Mouse (Mus musculus) liver, embryonic 12.5 days (tissue): ENCODE measurements at regions not wholly inside any gene's neighbourhood (a gene's known extent, or its start where the extent isn't known, plus 50 kb on each side); places are given as distances from the start of the nearest gene placed in this dataset.

Experiments used
- ATAC-seq: fragments of 200-750 bp; cut with Nextera tagmentation; 2 replicates; pipeline ENCODE4 v1.8.0; 2017; ENCODE audit warnings: moderate number of reproducible peaks, mild to moderate bottlenecking, moderate library complexity
- H3K27ac ChIP-seq: fragments of 300-500 bp; sonication (generic); 2 replicates; pipeline ENCODE4 v1.5.1; 2016; ENCODE audit warnings: mild to moderate bottlenecking
- H3K27me3 ChIP-seq: fragments of 300-500 bp; sonication (generic); replicated peaks from 2 replicates; pipeline ENCODE4 v1.6.1; 2016; ENCODE audit warnings: mild to moderate bottlenecking, moderate library complexity
- H3K36me3 ChIP-seq: fragments of 300-500 bp; sonication (generic); 2 replicates; pipeline ENCODE4 v1.6.1; 2016; ENCODE audit warnings: mild to moderate bottlenecking, moderate library complexity
- H3K4me1 ChIP-seq: fragments of 300-500 bp; sonication (generic); 2 replicates; pipeline ENCODE4 v1.6.1; 2016
- H3K4me2 ChIP-seq: fragments of 300-500 bp; sonication (generic); 2 replicates; pipeline ENCODE4 v1.6.1; 2016; ENCODE audit warnings: mild to moderate bottlenecking, moderate library complexity
- H3K4me3 ChIP-seq: fragments of 300-500 bp; sonication (generic); 2 replicates; pipeline ENCODE4 v1.5.1; 2016; ENCODE audit warnings: mild to moderate bottlenecking, moderate library complexity
- H3K9ac ChIP-seq: fragments of 300-500 bp; sonication (generic); 2 replicates; pipeline ENCODE4 v1.6.1; 2016; ENCODE audit warnings: mild to moderate bottlenecking, moderate library complexity
- H3K9me3 ChIP-seq: fragments of 300-500 bp; sonication (generic); replicated peaks from 2 replicates; pipeline ENCODE4 v1.6.1; 2016; ENCODE audit warnings: mild to moderate bottlenecking, moderate library complexity
- WGBS: fragments of 180-500 bp; shearing (Covaris S2); methylation state at CpG from one replicate; pipeline ENCODE4 v1.1.7; 2016; ENCODE audit not compliant: insufficient replicate concordance; 5-methylcytosine and 5-hydroxymethylcytosine counted together

GRCm38 (mm10) chr15:96779358-96779757, 79.8 kb upstream of the Slc38a2 start:
- H3K36me3 ChIP-seq: no peaks in the 10 kb centered on the region
- no peak overlapping the region for H3K4me2 ChIP-seq
- WGBS: 74% methylated on average over 7 of the region's 7 CpGs
- H3K9ac ChIP-seq: no peak overlapping the region
- no peaks in the 10 kb centered on the region for H3K9me3 ChIP-seq
- no peaks in the 10 kb centered on the region for H3K27me3 ChIP-seq
- no peak overlapping the region for H3K27ac ChIP-seq
- peaks cover 21% of the 10 kb centered on the region for H3K4me1 ChIP-seq
- no peak overlapping the region for H3K4me3 ChIP-seq
- no peak for ATAC-seq

- no peaks in the 10 kb centered on the region for H3K9me3 ChIP-seq
- no peak overlapping the region for H3K27ac ChIP-seq
- 69% methylated on average over 15 of the region's 15 CpGs for WGBS
- no peaks in the 10 kb centered on the region for H3K36me3 ChIP-seq
- no peak overlapping the region for H3K9ac ChIP-seq
- no peaks in the 10 kb centered on the region for H3K27me3 ChIP-seq
- no peak overlapping the region for H3K4me3 ChIP-seq
- no peak overlapping the region for H3K4me2 ChIP-seq
- H3K4me1 ChIP-seq: peaks cover 21% of the 10 kb centered on the region
- ATAC-seq: no peak
Observed at GRCm38 (mm10) chr15:96778321-96778926, 78.9 kb upstream of the Slc38a2 start.

GRCm38 (mm10) chr15:96776476-96777075, 77.0 kb upstream of the Slc38a2 start:
- no peaks in the 10 kb centered on the region for H3K27me3 ChIP-seq
- WGBS: 45% methylated on average over 9 of the region's 9 CpGs
- no peak overlapping the region for H3K4me2 ChIP-seq
- ATAC-seq: 0 out of 2 replicates have a peak, but pooled peaks have one; percentile 37
- no peak overlapping the region for H3K9ac ChIP-seq
- H3K4me3 ChIP-seq: no peak overlapping the region
- H3K27ac ChIP-seq: no peak overlapping the region
- peaks cover 21% of the 10 kb centered on the region for H3K4me1 ChIP-seq
- no peaks in the 10 kb centered on the region for H3K36me3 ChIP-seq
- no peaks in the 10 kb centered on the region for H3K9me3 ChIP-seq

- Histone ChIP-seq H3K4me2 (no peak overlapping the region), H3K36me3 (no peaks in the 10 kb centered on the region), H3K27ac (no peak overlapping the region), H3K27me3 (no peaks in the 10 kb centered on the region), H3K4me3 (no peak overlapping the region), H3K9me3 (no peaks in the 10 kb centered on the region), H3K4me1 (peaks cover 21% of the 10 kb centered on the region), H3K9ac (no peak overlapping the region)
- ATAC-seq: no peak
- WGBS: 54% methylated on average over 5 of the region's 5 CpGs
Observed at GRCm38 (mm10) chr15:96775129-96775528, 75.6 kb upstream of the Slc38a2 start.

GRCm38 (mm10) chr15:96774664-96775063, 75.1 kb upstream of the Slc38a2 start:
- no peak overlapping the region for H3K9ac ChIP-seq
- peaks cover 21% of the 10 kb centered on the region for H3K4me1 ChIP-seq
- 59% methylated on average over 6 of the region's 6 CpGs for WGBS
- ATAC-seq: no peak
- no peak overlapping the region for H3K27ac ChIP-seq
- no peaks in the 10 kb centered on the region for H3K27me3 ChIP-seq
- H3K4me2 ChIP-seq: no peak overlapping the region
- H3K4me3 ChIP-seq: no peak overlapping the region
- H3K9me3 ChIP-seq: no peaks in the 10 kb centered on the region
- no peaks in the 10 kb centered on the region for H3K36me3 ChIP-seq

- H3K27ac ChIP-seq: no peak overlapping the region
- no peak overlapping the region for H3K9ac ChIP-seq
- H3K4me3 ChIP-seq: no peak overlapping the region
- no peak for ATAC-seq
- H3K27me3 ChIP-seq: no peaks in the 10 kb centered on the region
- 69% methylated on average over 1 of the region's 1 CpGs for WGBS
- H3K36me3 ChIP-seq: no peaks in the 10 kb centered on the region
- H3K9me3 ChIP-seq: no peaks in the 10 kb centered on the region
- peaks cover 17% of the 10 kb centered on the region for H3K4me1 ChIP-seq
- H3K4me2 ChIP-seq: no peak overlapping the region
Observed at GRCm38 (mm10) chr15:96773656-96774055, 74.1 kb upstream of the Slc38a2 start.

GRCm38 (mm10) chr15:96772701-96773100, 73.2 kb upstream of the Slc38a2 start:
- Histone ChIP-seq H3K36me3 (no peaks in the 10 kb centered on the region), H3K9ac (no peak overlapping the region), H3K4me2 (no peak overlapping the region), H3K9me3 (no peaks in the 10 kb centered on the region), H3K27me3 (no peaks in the 10 kb centered on the region), H3K4me3 (no peak overlapping the region), H3K4me1 (peaks cover 9% of the 10 kb centered on the region), H3K27ac (no peak overlapping the region)
- ATAC-seq: no peak
- 73% methylated on average over 8 of the region's 8 CpGs for WGBS

- WGBS: 80% methylated on average over 8 of the region's 8 CpGs
- no peak for ATAC-seq
- H3K4me1 ChIP-seq: no peaks in the 10 kb centered on the region
Observed at GRCm38 (mm10) chr15:96770786-96771185, 71.3 kb upstream of the Slc38a2 start.

GRCm38 (mm10) chr15:96770299-96770698, 70.8 kb upstream of the Slc38a2 start:
- WGBS: 64% methylated on average over 7 of the region's 7 CpGs
- no peak overlapping the region for H3K9ac ChIP-seq
- no peak for ATAC-seq
- no peaks in the 10 kb centered on the region for H3K27me3 ChIP-seq
- no peak overlapping the region for H3K4me2 ChIP-seq
- no peaks in the 10 kb centered on the region for H3K9me3 ChIP-seq
- H3K4me1 ChIP-seq: no peaks in the 10 kb centered on the region
- H3K27ac ChIP-seq: no peak overlapping the region
- H3K36me3 ChIP-seq: no peaks in the 10 kb centered on the region
- H3K4me3 ChIP-seq: no peak overlapping the region

More at GRCm38 (mm10) chr15:96770786-96771185, 71.3 kb upstream of the Slc38a2 start:
- H3K36me3 ChIP-seq: no peaks in the 10 kb centered on the region
- H3K27me3 ChIP-seq: no peaks in the 10 kb centered on the region
- H3K9me3 ChIP-seq: no peaks in the 10 kb centered on the region
- H3K4me2 ChIP-seq: no peak overlapping the region
- H3K4me3 ChIP-seq: no peak overlapping the region
- no peak overlapping the region for H3K9ac ChIP-seq
- H3K27ac ChIP-seq: no peak overlapping the region

- 66% methylated on average over 11 of the region's 11 CpGs for WGBS
Observed at GRCm38 (mm10) chr15:96769751-96770150, 70.2 kb upstream of the Slc38a2 start.

GRCm38 (mm10) chr15:96768301-96768993, 68.9 kb upstream of the Slc38a2 start:
- H3K9ac ChIP-seq: no peak overlapping the region
- H3K9me3 ChIP-seq: no peaks in the 10 kb centered on the region
- WGBS: 72% methylated on average over 19 of the region's 19 CpGs
- H3K4me2 ChIP-seq: no peak overlapping the region
- no peaks in the 10 kb centered on the region for H3K36me3 ChIP-seq
- H3K27ac ChIP-seq: no peak overlapping the region
- no peaks in the 10 kb centered on the region for H3K27me3 ChIP-seq
- ATAC-seq: 0 out of 2 replicates have a peak, but pooled peaks have one; percentile 27
- H3K4me3 ChIP-seq: no peak overlapping the region
- H3K4me1 ChIP-seq: no peaks in the 10 kb centered on the region

More at GRCm38 (mm10) chr15:96769751-96770150, 70.2 kb upstream of the Slc38a2 start:
- Histone ChIP-seq H3K27me3 (no peaks in the 10 kb centered on the region), H3K9me3 (no peaks in the 10 kb centered on the region), H3K4me3 (no peak overlapping the region), H3K9ac (no peak overlapping the region), H3K4me2 (no peak overlapping the region), H3K36me3 (no peaks in the 10 kb centered on the region), H3K4me1 (no peaks in the 10 kb centered on the region), H3K27ac (no peak overlapping the region)
- no peak for ATAC-seq

- ATAC-seq: no peak
- H3K4me1 ChIP-seq: no peaks in the 10 kb centered on the region
- H3K27ac ChIP-seq: no peak overlapping the region
- H3K27me3 ChIP-seq: no peaks in the 10 kb centered on the region
- H3K9me3 ChIP-seq: no peaks in the 10 kb centered on the region
- 49% methylated on average over 5 of the region's 5 CpGs for WGBS
- no peak overlapping the region for H3K4me2 ChIP-seq
- no peak overlapping the region for H3K9ac ChIP-seq
- H3K4me3 ChIP-seq: no peak overlapping the region
- no peaks in the 10 kb centered on the region for H3K36me3 ChIP-seq
Observed at GRCm38 (mm10) chr15:96767188-96767587, 67.7 kb upstream of the Slc38a2 start.
